Mouse (Mus musculus): ENCODE results near the gene BC049715.
"Not testable (repeated sequence)": the region's sequence is repeated elsewhere in the genome, so short reads cannot be mapped to it uniquely, and the experiment has no call there.

Gene BC049715

DNA sequence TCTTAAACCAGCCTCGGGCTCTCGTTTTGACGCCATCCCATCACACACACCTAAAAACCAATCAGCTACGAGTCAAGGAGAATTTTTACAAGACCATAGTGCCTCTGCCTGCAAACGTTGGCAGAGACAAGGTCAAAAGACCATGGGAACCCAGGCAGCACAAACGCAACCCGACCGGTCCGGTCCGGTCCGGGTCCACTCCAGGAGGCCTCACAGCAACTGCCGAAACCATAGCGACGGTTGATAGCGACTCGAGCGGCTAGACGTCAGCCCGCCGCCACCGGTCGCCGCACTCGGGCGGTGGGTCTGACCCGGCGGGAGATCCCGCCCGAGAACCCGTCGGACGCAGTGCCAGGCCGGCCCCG is at the start of gene BC049715:
Gene BC049715, plus strand, starts transcription at position 111 of the 365 bp plus-strand sequence.
- no peak for DNase-seq (ENCODE audit: low read depth, low spot score)

DNA sequence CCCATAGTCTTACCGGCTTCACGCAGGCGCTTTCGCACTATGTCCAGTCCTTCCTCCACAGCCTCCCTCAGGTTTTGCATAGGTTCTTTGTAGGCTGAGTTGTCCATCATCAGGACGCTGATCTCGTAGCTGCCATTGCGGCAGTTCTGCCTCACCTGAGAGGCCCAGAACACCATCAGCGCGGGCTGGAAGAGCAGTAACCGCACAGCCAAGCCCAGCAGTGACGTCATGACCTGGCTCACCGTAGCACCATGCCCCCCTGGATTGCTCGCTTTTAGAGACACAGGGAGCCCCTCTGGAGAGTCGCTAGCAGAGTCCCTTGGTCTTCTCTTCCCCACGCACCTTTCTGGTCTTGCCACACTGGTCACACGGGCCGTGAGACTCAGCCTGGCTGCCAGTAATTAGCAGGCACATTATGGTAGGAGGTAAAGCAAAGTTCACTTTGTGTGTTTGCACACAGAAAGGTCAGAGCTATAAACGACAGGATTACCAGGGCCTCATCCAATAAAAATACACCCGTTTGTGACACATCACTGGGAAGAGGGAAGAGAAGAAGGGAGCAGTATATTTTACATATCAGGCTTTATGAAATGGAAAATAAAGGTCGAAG is 45.9 kb upstream of the BC049715 start, which contains the start of gene Gucy2c:
Gene Gucy2c, minus strand, starts transcription at position 389 of the 610 bp plus-strand sequence.
- DNase-seq (ENCODE audit: low read depth, low spot score): no peak

DNA sequence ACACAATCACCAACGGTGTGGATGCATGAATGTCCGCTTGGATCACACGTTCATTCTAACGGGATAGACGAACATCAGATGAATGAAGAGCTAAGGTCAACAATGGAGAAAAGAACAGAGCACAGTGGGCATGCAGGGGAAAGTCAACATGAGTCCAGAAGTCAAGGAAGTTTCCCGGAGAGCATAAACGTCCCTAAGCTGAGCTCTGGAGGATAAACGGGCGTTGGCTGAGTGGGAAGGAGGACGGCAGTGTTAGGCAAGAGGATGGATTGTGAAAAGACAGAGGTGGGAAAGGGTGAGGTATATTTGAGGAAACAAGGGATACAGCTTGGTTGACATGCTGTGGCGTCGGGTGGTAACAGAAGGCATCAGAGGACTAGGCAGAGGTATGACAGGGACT is 45.3 kb upstream of the BC049715 start:
- DNase-seq (ENCODE audit: low read depth, low spot score): no peak

DNA sequence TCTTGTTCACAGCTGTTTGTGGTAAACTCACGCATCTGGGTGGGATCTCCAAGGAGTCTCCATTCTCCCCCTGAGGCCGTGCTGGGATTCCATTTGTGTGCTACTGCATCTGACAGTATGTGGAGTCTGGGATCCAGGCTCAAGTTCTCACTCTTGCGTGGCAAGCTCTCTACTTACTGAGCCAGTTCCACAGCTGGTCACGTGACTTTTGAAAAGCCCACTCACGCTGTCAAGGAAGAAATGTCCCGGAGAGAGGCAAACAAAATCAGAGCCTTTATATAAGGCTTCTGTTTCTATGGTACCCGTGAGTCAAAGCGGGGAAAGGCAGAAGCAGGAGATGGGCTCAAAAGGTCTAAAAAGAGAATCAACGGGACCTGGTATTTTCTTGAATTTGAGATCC is 44.7 kb upstream of the BC049715 start:
- DNase-seq (ENCODE audit: low read depth, low spot score): no peak

DNA sequence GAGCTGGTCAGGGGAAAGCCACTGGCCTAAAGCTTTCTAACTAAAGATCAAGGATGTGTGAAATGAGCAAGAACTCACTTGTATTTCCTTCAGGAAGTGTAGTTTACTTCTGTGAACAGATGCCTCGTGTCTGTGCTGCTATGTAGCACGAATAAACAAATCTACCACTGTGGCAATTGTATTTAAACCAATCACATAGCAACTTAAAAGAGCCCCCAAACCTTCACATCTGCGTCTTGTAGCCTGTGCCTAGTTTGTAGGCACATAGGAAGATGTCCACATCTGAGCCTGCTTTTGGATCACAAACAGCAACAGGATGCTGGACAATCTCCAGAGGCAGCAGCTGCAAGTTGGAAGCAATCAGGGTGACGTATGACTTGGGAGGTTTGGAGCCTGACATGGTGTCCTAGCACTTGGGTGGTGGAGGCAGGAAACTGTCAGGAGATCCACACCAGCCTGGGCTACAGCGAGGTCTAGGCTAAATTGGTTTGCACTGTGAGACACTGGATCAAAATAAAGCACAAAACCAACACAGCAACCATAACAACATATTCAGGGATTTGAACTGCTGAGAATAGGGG is 37.9 kb upstream of the BC049715 start:
- DNase-seq (ENCODE audit: low read depth, low spot score): no peak

DNA sequence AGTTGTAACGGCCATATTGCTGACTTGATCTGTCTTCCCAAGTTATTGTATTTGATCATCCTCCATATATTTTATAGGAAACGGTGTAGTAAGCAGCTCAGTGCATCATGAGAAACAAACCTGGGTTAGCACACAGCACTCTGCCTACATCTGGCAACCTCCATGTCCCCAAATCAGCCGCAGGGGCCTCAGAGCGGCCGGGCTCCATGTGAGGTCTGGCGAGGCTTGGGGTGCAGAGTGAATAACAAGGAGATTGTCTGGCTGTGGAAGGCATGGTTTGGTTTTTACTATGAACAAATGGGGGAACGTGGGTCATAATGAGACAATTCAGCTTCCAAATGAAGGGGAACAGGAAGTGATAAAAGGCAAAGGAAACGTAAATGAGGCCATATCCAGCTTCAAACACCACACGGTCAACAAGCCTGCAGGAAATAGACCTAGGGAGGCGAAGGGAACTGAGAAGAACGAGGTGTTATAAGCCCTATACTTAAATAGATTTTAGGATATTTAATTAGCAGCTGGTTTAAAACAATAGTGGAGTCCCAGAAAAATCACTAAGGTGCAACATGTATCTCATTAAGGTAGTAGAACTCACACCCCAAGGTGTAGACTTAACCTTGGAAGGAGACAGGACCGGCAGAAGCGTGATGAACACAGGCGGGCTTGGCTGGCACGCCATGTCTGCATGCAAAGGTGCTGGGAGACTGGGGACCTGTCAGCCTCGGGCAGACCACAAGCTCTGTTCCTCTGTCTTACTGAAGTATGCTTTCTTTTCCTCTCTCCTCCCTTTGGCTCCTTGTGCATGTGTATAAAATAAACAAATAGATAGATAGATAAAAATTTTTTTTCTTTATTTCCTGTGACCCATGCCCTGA is 34.3 kb upstream of the BC049715 start:
- DNase-seq (ENCODE audit: low read depth, low spot score): peak; percentile 39

DNA sequence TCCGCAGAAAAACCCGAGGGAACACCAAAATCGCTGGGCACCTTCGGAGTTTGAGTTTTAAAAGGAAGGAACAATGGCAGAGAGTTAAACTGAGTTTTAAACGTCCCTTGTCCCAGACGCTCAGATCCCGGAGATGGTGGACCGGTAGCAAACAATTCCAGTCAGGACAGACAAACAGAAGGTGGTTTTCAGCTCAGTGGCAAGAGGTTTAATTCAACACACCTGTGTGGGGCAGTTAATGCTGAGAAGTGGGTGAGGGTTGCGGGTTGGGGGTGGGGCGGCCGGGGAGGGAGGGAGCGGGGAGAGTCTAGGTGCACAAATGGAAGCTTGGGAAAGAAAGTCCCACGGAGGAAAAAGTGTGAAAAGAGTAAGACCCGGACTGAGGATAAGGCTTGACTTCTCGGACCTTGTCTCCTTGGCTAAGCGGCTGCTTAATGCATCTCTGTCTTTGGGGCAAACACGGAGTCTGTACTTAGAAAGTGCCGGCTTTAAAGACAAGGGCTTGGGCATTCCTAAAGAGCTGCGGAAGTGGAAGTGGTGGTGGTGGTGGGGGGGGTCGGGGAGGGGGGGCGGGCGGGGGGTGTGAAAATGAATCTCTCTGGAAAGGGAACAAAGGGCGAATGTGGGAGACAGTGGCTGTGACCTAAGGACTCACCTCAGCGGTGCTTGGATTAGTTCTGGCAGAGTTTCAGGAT is 33.4 kb upstream of the BC049715 start:
- peak; percentile 20 for DNase-seq (ENCODE audit: low read depth, low spot score)

DNA sequence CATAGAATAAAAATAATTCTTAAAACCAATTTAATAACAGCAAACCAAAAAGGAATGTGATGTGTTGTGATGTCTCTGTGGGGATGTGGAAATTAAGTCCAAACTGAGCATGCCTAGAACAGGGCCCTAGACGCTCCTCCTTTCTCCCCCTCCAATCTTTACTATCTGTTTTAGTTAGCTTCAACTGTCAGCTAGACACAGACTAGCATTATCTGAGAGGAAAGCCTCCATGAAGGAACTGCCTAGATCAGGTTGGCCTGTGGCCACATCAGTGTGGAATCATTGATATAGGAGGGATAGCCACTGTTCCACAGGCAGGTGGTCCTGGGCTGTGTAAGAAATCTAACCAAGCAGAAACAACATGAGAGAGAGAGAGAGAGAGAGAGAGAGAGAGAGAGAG is 32.3 kb upstream of the BC049715 start:
- no peak for DNase-seq (ENCODE audit: low read depth, low spot score)

DNA sequence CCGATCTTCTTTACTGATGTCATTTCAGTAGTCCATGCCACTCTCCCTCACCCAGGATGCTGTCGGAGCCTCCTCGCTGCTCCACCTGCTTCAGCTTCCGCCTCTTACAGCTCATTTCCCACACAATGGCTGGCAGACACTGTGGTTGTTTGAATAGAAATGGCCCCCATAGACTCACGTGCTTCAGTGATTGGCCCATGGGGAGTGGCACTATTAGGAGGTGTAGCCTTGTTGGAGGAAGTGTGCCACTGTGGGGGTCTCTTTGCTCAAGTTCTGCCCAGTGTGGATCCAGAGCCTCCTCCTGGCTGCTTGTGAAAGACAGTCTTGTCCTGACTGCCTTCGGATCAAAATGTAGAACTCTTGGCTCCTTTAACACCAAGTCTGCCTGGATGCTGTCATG is 31.6 kb upstream of the BC049715 start:
- DNase-seq (ENCODE audit: low read depth, low spot score): no peak

DNA sequence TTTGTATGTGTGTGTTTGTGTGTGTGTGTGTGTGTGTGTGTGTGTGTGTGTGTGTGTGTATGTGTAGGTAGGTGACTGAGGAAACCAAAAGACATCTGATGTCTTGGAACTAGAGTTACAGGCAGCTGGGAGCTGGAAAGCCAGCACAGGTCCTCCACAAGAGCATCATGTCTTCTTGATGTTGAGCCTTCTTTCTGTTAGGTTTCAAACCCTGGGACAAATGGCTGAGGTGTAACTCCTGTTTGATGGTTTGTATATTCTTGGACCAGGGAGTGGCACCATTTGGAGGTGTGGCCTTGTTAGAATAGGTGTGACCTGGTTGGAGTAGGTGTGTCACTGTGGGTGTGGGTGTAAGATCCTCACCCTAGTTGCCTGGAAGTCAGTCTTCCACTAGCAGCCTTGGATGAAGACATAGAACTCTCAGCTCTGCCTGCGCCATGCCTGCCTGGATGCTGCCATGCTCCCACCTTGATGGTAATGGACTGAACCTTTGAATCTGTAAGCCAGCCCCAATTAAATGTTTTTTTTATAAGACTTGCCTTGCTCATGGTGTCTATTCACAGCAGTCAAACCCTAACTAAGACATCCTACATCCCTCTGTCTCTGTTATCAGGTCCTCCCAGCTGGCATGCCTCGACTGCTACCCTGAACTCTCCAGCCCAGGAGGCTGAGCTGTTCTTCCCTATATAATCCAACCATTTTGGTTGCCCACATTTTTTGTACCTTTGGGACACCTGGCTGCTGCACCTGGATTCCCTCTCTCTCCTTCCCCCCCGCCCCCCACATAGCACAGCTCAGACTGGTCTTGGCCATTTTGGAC is 29.3 kb upstream of the BC049715 start:
- not testable (repeated sequence) for DNase-seq (ENCODE audit: low read depth, low spot score)

DNA sequence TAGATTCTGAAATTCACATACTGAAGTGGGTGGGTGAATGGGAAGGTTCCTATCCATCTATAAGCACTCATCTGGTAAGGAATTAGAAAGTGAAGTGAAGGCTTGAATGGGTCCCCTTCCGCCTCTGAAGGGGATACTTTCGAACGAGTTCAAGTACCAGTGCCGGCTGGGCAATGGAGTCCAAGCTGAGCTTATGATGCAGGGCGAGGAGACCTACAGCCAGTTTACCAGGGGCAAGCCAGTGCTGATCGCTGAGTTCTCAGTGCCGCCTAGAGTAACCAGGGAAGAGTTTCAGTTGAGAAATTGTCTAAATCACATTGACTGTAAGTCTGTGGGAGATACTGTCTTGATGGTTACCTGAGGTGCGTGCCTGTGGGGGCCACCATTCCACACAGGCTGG is 26.7 kb upstream of the BC049715 start:
- DNase-seq (ENCODE audit: low read depth, low spot score): no peak

DNA sequence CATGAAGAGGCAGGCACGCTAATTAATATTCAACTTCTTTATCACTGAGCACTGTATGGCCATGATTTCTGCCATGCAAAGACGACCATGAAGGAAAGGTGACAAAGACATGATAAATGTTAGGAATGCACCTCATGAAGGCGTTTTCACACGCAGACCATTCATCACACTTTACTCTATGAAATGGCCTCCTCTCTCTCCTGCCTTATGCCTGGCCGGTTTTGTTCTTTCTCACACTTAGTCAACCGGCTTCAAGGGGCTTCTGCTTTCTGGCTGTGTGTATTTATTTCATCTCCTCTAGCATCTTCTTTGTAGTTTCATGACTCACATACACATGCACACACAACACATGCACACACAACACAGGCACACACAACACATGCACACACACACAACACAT is 26.2 kb upstream of the BC049715 start:
- DNase-seq (ENCODE audit: low read depth, low spot score): no peak

DNA sequence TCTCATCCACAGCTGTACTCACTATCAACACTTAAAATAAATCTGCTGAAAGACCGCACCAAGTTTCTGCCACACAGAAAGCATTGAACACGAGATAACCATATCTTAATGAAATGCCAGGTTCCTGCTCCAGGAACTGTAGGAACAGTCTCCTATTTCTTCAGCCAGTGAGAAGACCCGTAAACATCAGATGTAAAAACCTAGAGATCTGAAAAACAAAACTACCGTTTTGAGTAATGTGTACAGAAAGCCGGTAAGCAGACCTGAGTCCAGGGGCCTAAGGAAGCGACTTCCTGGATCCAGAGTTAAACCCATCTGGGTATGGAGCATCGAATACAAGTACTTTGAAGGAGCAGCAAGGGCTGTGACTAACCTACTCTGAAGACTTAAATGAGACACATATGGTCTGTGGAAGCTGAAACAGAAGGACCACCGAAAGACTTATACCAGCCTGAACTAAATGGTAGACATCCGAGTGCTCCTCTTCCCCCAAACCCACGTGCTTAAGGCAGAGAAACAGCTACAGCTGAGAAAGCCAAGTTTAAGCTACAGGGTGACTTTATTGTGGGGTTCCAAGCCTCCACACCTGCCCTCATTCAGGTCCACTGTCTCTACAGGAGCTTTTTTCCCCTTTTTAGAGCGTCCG is 24.2 kb upstream of the BC049715 start:
- DNase-seq (ENCODE audit: low read depth, low spot score): no peak

DNA sequence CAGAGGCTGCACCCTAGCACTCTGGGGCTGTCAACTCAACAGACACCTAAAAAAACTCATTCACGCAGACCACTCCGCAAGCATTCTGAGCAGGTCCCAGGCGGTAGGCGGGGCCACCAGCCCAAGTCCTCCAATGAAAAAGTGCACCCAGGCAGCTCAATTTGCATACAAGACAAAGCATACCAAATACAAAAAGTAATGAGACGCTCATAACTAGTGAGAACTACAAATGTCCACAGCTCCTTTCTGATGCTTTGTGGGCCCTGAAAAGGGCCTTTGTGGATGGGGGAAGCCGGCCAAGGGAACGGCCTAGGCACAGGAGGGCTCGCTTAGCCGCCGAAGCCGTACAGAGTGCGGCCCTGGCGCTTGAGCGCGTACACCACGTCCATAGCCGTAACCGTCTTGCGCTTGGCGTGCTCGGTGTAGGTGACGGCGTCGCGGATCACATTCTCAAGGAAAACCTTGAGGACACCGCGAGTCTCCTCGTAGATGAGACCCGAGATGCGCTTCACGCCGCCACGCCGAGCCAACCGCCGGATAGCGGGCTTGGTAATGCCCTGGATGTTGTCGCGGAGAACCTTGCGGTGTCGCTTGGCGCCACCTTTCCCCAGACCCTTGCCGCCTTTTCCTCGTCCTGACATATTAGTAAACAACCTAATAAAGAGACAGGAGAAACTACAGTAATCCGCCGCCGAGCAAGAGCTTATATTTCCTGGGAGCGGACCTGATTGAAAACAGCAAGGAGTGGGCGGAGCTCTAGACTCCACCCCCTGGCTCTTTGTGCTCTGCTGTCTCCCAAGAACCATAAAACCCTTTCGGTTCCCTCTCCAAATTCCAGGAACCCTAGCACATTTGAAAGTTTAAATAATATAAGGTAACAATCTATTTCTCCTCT is 23.4 kb upstream of the BC049715 start, which contains the start of gene Hist4h4:
Gene Hist4h4, minus strand, starts transcription at position 677 of the 895 bp plus-strand sequence.
- DNase-seq (ENCODE audit: low read depth, low spot score): peak; percentile 91

DNA sequence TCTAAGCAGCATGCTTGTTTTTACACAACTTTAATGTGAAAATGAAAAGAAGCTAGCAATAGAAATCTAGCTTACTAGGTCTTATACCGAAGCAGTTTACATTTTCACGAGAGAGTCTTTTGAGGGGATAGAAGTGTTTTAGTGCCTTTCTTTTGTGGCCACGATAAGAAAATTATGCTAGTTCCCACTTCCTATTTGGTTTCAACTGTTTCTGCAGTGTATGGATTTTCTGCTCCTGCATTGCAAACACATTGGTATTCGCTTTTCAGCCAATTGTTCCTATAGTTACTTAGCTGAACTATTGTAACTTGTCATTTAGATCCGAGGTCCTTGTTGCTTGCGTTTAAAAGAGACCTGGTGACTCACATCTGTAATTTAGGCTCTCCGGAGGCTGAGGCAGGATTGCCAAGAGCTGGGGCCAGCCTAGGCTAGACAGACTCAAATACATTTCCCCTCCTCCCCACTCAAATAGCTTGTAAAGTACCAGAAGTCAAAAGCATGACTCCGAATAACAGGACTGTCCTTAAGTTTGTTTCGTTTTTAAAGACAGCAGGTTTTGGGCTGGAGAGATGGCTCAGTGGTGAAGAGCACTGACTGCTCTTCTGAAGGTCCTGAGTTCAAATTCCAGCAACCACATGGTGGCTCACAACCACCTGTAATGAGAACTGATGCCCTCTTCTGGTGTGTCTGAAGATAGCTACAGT is 22.6 kb upstream of the BC049715 start:
- DNase-seq (ENCODE audit: low read depth, low spot score): peak; percentile 60

DNA sequence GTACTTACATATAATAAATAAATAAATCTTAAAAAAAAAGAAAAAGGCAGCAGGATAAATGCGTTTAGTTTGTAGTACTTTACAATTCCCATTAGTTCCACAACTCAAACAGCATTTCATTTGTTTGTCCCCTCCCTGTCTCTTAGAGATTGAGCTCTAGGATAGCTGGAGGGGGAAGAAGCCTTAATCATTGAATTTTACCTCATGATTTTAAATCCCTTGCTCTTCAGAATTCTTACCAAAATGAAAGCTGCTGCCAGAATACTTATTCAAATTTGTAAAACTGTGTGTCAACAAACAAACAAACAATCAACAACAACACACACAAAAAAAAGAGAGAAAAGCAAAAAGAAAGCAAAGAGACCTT is 22.0 kb upstream of the BC049715 start:
- no peak for DNase-seq (ENCODE audit: low read depth, low spot score)

DNA sequence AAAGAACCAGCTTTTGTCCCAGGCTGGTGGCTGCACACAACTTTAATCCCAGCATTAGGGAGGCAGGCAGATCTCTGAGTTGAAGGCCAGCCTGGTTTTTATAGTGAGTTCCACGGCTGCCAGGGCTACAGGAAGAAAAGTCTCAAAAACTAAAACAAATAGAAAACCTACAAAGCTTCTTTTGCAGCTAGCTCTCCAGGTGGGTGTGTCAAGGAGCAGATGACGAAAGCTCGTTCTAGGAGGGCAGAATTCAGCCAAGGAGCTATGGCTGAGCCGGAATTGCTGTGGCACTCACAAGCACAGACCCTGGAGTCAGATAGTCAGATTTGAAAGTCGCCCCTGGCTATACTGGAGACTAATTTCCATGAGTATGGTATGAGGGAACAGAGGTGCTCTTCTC is 20.6 kb upstream of the BC049715 start:
- DNase-seq (ENCODE audit: low read depth, low spot score): no peak

DNA sequence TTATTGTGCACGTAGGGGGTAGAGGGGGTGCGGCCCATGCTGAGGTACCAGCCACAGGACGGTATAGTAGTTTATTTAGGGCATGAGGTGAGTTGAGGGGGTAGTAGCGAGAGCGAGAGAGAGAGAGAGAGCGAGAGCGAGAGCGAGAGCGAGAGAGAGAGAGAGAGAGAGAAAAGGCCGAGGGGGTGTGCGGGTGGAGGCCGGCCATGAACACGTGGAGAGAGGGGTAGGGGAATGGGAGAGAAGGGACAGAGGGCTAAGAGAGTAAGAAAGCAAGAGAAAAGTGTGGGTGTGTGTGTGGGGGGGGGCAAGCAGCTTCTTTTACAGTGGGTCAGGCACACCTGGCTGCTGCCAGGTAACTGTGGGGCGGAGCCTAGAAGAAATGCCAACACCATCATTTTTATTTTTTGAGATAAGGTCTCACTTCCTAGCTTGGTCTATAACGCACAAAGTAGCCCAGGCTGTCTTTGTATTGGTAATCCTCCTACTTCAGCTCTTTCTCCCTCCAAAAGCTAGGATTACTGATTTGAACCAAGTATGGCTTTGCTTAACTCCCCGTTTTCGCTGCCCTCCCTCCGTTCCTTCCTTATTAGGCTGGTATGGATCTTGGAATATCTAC is 19.9 kb upstream of the BC049715 start:
- DNase-seq (ENCODE audit: low read depth, low spot score): peak; percentile 29

DNA sequence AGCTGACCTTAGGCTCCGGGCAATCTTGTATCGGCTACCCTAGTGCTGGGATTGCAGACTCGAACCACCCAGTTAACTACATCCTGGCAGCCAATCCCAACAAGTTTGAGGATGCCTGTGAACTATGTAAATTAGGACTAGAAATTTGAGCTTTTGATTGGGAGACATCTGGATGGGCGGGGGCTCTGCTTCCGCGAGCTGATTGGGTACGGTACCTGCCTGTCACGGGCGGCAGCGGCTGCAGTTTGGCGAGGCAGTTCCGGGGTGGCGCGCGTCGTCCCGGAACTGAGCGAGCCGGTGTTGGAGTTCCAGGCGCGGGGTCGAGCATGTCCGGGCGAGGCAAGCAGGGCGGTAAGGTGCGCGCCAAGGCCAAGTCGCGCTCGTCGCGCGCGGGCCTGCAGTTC is 19.4 kb upstream of the BC049715 start, which contains the start of gene H2afj:
Gene H2afj, plus strand, starts transcription at position 231 of the 404 bp plus-strand sequence.
- peak; percentile 99 for DNase-seq (ENCODE audit: low read depth, low spot score)
